Mouse (Mus musculus) kidney, adult 9 months (tissue): Measurements from ENCODE around the gene Mapk3.
"Not testable (repeated sequence)": the region's sequence is repeated elsewhere in the genome, so short reads cannot be mapped to it uniquely, and the experiment has no call there.

ENCODE experiments used
- DNase-seq: peaks from one replicate; pipeline ENCODE4 v3.0.0; 2022

The Mapk3 gene

GRCm38 (mm10) chr7:126760391-126760802 is 996 bp downstream of the Mapk3 start:
- peak; percentile 73 for DNase-seq

- DNase-seq: no peak
Measured at GRCm38 (mm10) chr7:126760956-126761355, 1.6 kb downstream of the Mapk3 start.

- DNase-seq: no peak
Measured at GRCm38 (mm10) chr7:126761529-126762067, 2.2 kb downstream of the Mapk3 start.

- DNase-seq: no peak
Measured at GRCm38 (mm10) chr7:126762471-126763008, 3.1 kb downstream of the Mapk3 start.

GRCm38 (mm10) chr7:126765540-126765939 is 6.1 kb downstream of the Mapk3 start:
- no peak for DNase-seq

GRCm38 (mm10) chr7:126766201-126766600 is 6.8 kb downstream of the Mapk3 start, which contains the start of gene Gdpd3:
Gene Gdpd3, plus strand, starts transcription at chr7:126766334.
- no peak for DNase-seq

GRCm38 (mm10) chr7:126767001-126767400 is 7.6 kb downstream of the Mapk3 start:
- DNase-seq: no peak

- DNase-seq: no peak
Measured at GRCm38 (mm10) chr7:126770784-126771183, 11.4 kb downstream of the Mapk3 start.

GRCm38 (mm10) chr7:126773351-126773750 is 13.9 kb downstream of the Mapk3 start:
- no peak for DNase-seq

- DNase-seq: no peak
Measured at GRCm38 (mm10) chr7:126774463-126774862, 15.1 kb downstream of the Mapk3 start.

- DNase-seq: no peak
Measured at GRCm38 (mm10) chr7:126775185-126775977, 16.0 kb downstream of the Mapk3 start.

GRCm38 (mm10) chr7:126775978-126776234 is 16.5 kb downstream of the Mapk3 start:
- no peak for DNase-seq

GRCm38 (mm10) chr7:126776598-126777057 is 17.2 kb downstream of the Mapk3 start, which contains the start of gene Ypel3:
Gene Ypel3, plus strand, starts transcription at chr7:126776955.
- DNase-seq: peak; percentile 97

- peak; percentile 57 for DNase-seq
Measured at GRCm38 (mm10) chr7:126777476-126777875, 18.1 kb downstream of the Mapk3 start.

GRCm38 (mm10) chr7:126778147-126778546 is 18.7 kb downstream of the Mapk3 start:
- no peak for DNase-seq

GRCm38 (mm10) chr7:126779101-126779500 is 19.7 kb downstream of the Mapk3 start:
- DNase-seq: not testable (repeated sequence)

GRCm38 (mm10) chr7:126779983-126780970 is 20.9 kb downstream of the Mapk3 start:
- peak; percentile 89 for DNase-seq

GRCm38 (mm10) chr7:126780971-126781635 is 21.7 kb downstream of the Mapk3 start, which contains the start of gene Tbx6:
Gene Tbx6, plus strand, starts transcription at chr7:126781483.
- DNase-seq: no peak

- no peak for DNase-seq
Measured at GRCm38 (mm10) chr7:126781661-126782370, 22.4 kb downstream of the Mapk3 start.

GRCm38 (mm10) chr7:126782693-126783092 is 23.3 kb downstream of the Mapk3 start:
- no peak for DNase-seq

GRCm38 (mm10) chr7:126784469-126784868 is 25.1 kb downstream of the Mapk3 start:
- DNase-seq: no peak

- DNase-seq: no peak
Measured at GRCm38 (mm10) chr7:126785056-126785455, 25.7 kb downstream of the Mapk3 start.
